Mouse (Mus musculus) layer of hippocampus, postnatal 36 days (tissue): Measurements from ENCODE around the gene Saysd1. TPM values are rescaled to one million over a fixed set of nuclear protein-coding genes. Genes with fewer than 3 reads are reported as not detected.
"Not testable (repeated sequence)": the region's sequence is repeated elsewhere in the genome, so short reads cannot be mapped to it uniquely, and the experiment has no call there.

Source experiments
- DNase-seq, 2 experiments: peaks; one replicate each; pipeline ENCODE4 v3.0.0; 2022
- total RNA-seq, 2 experiments: library from RNA; stranded (reverse); gene quantifications; 2 replicates each; pipeline ENCODE4 v1.2.3; 2021

Gene Saysd1
- total RNA-seq, 2 experiments from 2014 or later, result 6.0 to 6.2 TPM

- DNase-seq, result no peak
Observed at GRCm38 (mm10) chr14:20032738-20033116, 105.6 kb downstream of the Saysd1 start.

GRCm38 (mm10) chr14:20032016-20032737, 106.2 kb downstream of the Saysd1 start:
- DNase-seq, result no peak

GRCm38 (mm10) chr14:20029606-20030005, 108.7 kb downstream of the Saysd1 start:
- no peak for DNase-seq

GRCm38 (mm10) chr14:20027475-20027874, 110.9 kb downstream of the Saysd1 start:
- DNase-seq, result not testable (repeated sequence)

Other genes with a start within 250 kb of the Saysd1 start
- gene Gng2, start 160.9 kb downstream of the Saysd1 start, total RNA-seq, result 100 to 1,000 TPM; 284 to 297 TPM
- gene Kcnk5, start 43.3 kb upstream of the Saysd1 start, total RNA-seq, result under 1 TPM; 0.25 to 0.38 TPM
- not detected for gene Kcnk16, start 130.7 kb upstream of the Saysd1 start, total RNA-seq
- 10 to 100 TPM; 21.7 to 22.9 TPM for gene Nudt13, start 156.2 kb upstream of the Saysd1 start, total RNA-seq
- gene Ecd, start 209.6 kb upstream of the Saysd1 start, total RNA-seq, result 10 to 100 TPM; 34.9 to 35.5 TPM
- gene Fam149b, start 209.6 kb upstream of the Saysd1 start, total RNA-seq, result 10 to 100 TPM; 50.8 to 53.1 TPM